Comparison of ENCODE assay signal across 11 mouse cellular contexts in the genomic region with DNA sequence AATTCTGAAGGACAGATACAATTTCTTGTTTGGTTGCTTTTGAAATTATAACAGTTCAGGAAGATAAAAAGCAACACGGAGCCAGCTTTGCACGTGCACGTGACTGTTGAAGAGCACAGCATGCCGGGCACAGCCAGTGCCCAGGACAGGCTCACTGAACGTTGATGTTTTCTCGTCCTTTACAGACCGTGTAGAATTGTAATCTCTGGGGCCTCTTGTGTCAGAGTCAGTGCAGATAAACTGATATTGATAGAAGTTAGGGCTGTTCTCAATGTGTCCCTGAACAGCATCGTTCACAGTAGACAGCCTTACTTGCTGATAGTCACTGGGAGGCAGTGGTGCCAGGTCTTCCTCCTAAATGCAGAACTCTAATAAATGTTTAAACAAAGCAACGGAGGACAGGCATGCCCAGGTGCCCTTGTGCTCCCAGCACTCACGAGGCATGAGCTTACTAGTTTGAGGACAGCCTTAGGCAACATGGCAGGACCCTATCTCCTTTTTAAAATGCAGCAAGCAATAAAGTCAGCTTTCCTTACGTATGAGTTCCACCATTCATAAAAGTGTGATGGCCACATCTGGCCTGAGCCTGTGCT.
DNase-seq lines count a peak whose midpoint lies in the region; ATAC-seq and TF ChIP-seq lines count a peak whose summit lies in the region.
"Had no signal": no experiment of that assay in that cellular context is flagged by ENCODE, and none has a peak within 500 bp of the region (broad histone marks: within the 10 kb centered on the region; RNA-seq: fewer than 3 reads in every experiment).

No protein-coding gene starts in this region.

- DNase-seq in liver, adult 2 months (ENCODE audit: extremely low read depth, low read depth, low spot score), result peak; percentile 77
- DNase-seq in liver, postnatal 0 days, result no peak
- no peak for DNase-seq in limb, embryonic 10.5 days (ENCODE audit: low spot score)
- DNase-seq in heart, adult 11 months, result no peak
- DNase-seq in adrenal gland, postnatal 36 days, result no peak
- no peak for DNase-seq in lung, postnatal 25 days (ENCODE audit: low spot score)
- DNase-seq: cerebellum, adult 18-20 months had no signal

- H3K9me3 ChIP-seq in liver, postnatal 0 days (ENCODE audit: low read length), result peaks cover 5% of the 10 kb centered on the region
- no peaks in the 10 kb centered on the region for H3K9me3 ChIP-seq in hindbrain, embryonic 15.5 days
- no peaks in the 10 kb centered on the region for H3K9me3 ChIP-seq in limb, embryonic 10.5 days (replicated peaks)
- H3K9me3 ChIP-seq in neural tube, embryonic 15.5 days (replicated peaks), result no peaks in the 10 kb centered on the region
- H3K9me3 ChIP-seq: limb, embryonic 13.5 days; lung, embryonic 15.5 days had no signal

- H3K36me3 ChIP-seq in liver, adult 2 months (ENCODE audit: control insufficient read depth, insufficient read depth, low read length), result peaks cover 1% of the 10 kb centered on the region; the same call in 1 of the 2 replicates
- no peaks in the 10 kb centered on the region for H3K36me3 ChIP-seq in liver, postnatal 0 days (replicated peaks; ENCODE audit: insufficient read depth, low read length)
- no peaks in the 10 kb centered on the region for H3K36me3 ChIP-seq in hindbrain, embryonic 15.5 days
- H3K36me3 ChIP-seq in limb, embryonic 10.5 days, result no peaks in the 10 kb centered on the region
- no peaks in the 10 kb centered on the region for H3K36me3 ChIP-seq in neural tube, embryonic 15.5 days
- H3K36me3 ChIP-seq: limb, embryonic 13.5 days; lung, embryonic 15.5 days had no signal

- H3K9ac ChIP-seq in liver, adult 2 months (ENCODE audit: low read depth, low read length), result no peak overlapping the region
- H3K9ac ChIP-seq in liver, postnatal 0 days (replicated peaks), result no peak overlapping the region
- no peak overlapping the region for H3K9ac ChIP-seq in hindbrain, embryonic 15.5 days
- H3K9ac ChIP-seq in neural tube, embryonic 15.5 days (replicated peaks), result no peak overlapping the region
- H3K9ac ChIP-seq: limb, embryonic 13.5 days; lung, embryonic 15.5 days had no signal

- H3K4me1 ChIP-seq in liver, adult 2 months (ENCODE audit: control insufficient read depth, insufficient read depth, low read length), result peaks cover 25% of the 10 kb centered on the region
- peaks cover 8% of the 10 kb centered on the region; the same call in 1 of the 2 replicates for H3K4me1 ChIP-seq in liver, postnatal 0 days (ENCODE audit: insufficient read depth)
- H3K4me1 ChIP-seq in hindbrain, embryonic 15.5 days (replicated peaks), result peaks cover 31% of the 10 kb centered on the region
- H3K4me1 ChIP-seq in limb, embryonic 10.5 days, result peaks cover 68% of the 10 kb centered on the region
- peaks cover 44% of the 10 kb centered on the region for H3K4me1 ChIP-seq in neural tube, embryonic 15.5 days
- H3K4me1 ChIP-seq: lung, embryonic 15.5 days had no signal

- H3K4me3 ChIP-seq in liver, adult 2 months (ENCODE audit: insufficient read depth, low read depth, low read length), result no peak overlapping the region
- no peak overlapping the region for H3K4me3 ChIP-seq in liver, postnatal 0 days (ENCODE audit: low read depth, low read length)
- no peak overlapping the region for H3K4me3 ChIP-seq in hindbrain, embryonic 15.5 days
- H3K4me3 ChIP-seq in limb, embryonic 10.5 days, result no peak overlapping the region
- H3K4me3 ChIP-seq in neural tube, embryonic 15.5 days (replicated peaks), result peak overlapping the region; percentile 4; the same call in 1 of the 2 replicates
- H3K4me3 ChIP-seq: limb, embryonic 13.5 days; lung, embryonic 15.5 days had no signal

- no peak overlapping the region for H3K4me2 ChIP-seq in liver, postnatal 0 days (ENCODE audit: low read depth, low read length)
- peak overlapping the region; percentile 17 for H3K4me2 ChIP-seq in hindbrain, embryonic 15.5 days
- H3K4me2 ChIP-seq in neural tube, embryonic 15.5 days, result peak overlapping the region; percentile 41
- H3K4me2 ChIP-seq: limb, embryonic 13.5 days; lung, embryonic 15.5 days had no signal

- no peaks in the 10 kb centered on the region for H3K27me3 ChIP-seq in liver, adult 2 months (ENCODE audit: control insufficient read depth, insufficient read depth, low read length)
- H3K27me3 ChIP-seq in liver, postnatal 0 days (ENCODE audit: insufficient read depth, low read length), result no peaks in the 10 kb centered on the region
- no peaks in the 10 kb centered on the region for H3K27me3 ChIP-seq in hindbrain, embryonic 15.5 days
- H3K27me3 ChIP-seq in limb, embryonic 10.5 days (ENCODE audit: low read depth, poor library complexity, severe bottlenecking), result no peaks in the 10 kb centered on the region
- no peaks in the 10 kb centered on the region for H3K27me3 ChIP-seq in neural tube, embryonic 15.5 days (replicated peaks)
- H3K27me3 ChIP-seq: limb, embryonic 13.5 days; lung, embryonic 15.5 days had no signal

- ATAC-seq in liver, postnatal 0 days, result no peak
- ATAC-seq in hindbrain, embryonic 15.5 days (ENCODE audit: low FRiP score, low read depth), result peak; percentile 57; the same call in 1 of the 2 replicates
- ATAC-seq in neural tube, embryonic 15.5 days (ENCODE audit: low FRiP score), result 0 out of 2 replicates have a peak, but pooled peaks have one; percentile 43

- TF ChIP-seq POLR2A in liver, adult 2 months (IDR thresholded peaks at IDR 0.05; ENCODE audit: extremely low read depth, insufficient read depth, low read length), result no peak

- TF ChIP-seq EP300 in liver, postnatal 0 days (IDR thresholded peaks at IDR 0.05; ENCODE audit: low read depth), result no peak

- TF ChIP-seq CTCF in liver, adult 2 months (IDR thresholded peaks at IDR 0.05; ENCODE audit: low read depth, low read length), result no peak
- no peak for TF ChIP-seq CTCF in liver, postnatal 0 days (IDR thresholded peaks at IDR 0.05; ENCODE audit: low read depth)

- peaks cover 12% of the 10 kb centered on the region; the same call in 1 of the 2 replicates for H3K79me2 ChIP-seq in liver, adult 2 months (ENCODE audit: control insufficient read depth, insufficient read depth, low read length)

- H3K27ac ChIP-seq in liver, adult 2 months (replicated peaks; ENCODE audit: insufficient read depth, low read depth, low read length), result no peak overlapping the region
- no peak overlapping the region for H3K27ac ChIP-seq in liver, postnatal 0 days (ENCODE audit: low read depth)
- peak overlapping the region; percentile 41 for H3K27ac ChIP-seq in hindbrain, embryonic 15.5 days (replicated peaks)
- H3K27ac ChIP-seq in limb, embryonic 10.5 days, result peak overlapping the region; percentile 75
- peak overlapping the region; percentile 67 for H3K27ac ChIP-seq in neural tube, embryonic 15.5 days (replicated peaks)
- H3K27ac ChIP-seq: limb, embryonic 13.5 days; lung, embryonic 15.5 days had no signal

- 32% methylated on average over 11 of the region's 11 CpGs for WGBS in liver, adult 2 months
- WGBS in liver, postnatal 0 days (ENCODE audit: insufficient replicate concordance), result 63% methylated on average over 11 of the region's 11 CpGs
- WGBS in hindbrain, embryonic 15.5 days, result 29% methylated on average over 11 of the region's 11 CpGs
- 51% methylated on average over 11 of the region's 11 CpGs for WGBS in limb, embryonic 10.5 days
- WGBS in neural tube, embryonic 15.5 days, result 26% methylated on average over 11 of the region's 11 CpGs

Comparison
In these comparisons a context has a peak if more than half of its experiments do, and no peak if none do; other contexts are left out.
1. H3K27ac ChIP-seq: peak in hindbrain, embryonic 15.5 days (single experiment), limb, embryonic 10.5 days (single experiment) and neural tube, embryonic 15.5 days (single experiment); none in liver, adult 2 months (single experiment) and liver, postnatal 0 days (single experiment).